Mouse (Mus musculus) adrenal gland, postnatal 10 days (tissue): Measurements from ENCODE around the gene Lrrc73. TPM values are rescaled to one million over a fixed set of nuclear protein-coding genes. Genes with fewer than 3 reads are reported as not detected.

Experiments used
- DNase-seq: peaks from one replicate; pipeline ENCODE4 v3.0.0; 2021; ENCODE audit warnings: mixed read lengths
- microRNA-seq: library from miRNA; unstranded; fragments of <30 nt; microRNA quantifications from one replicate; pipeline ENCODE4 v1.2.0, GENCODE M21; 2021
- total RNA-seq, 2 experiments: library from RNA; stranded (reverse); gene quantifications; 2 replicates each; pipeline ENCODE4 v1.2.3; 2021

Lrrc73 gene
- total RNA-seq, 2 experiments from 2014 or later = 3.4 to 3.8 TPM

DNA sequence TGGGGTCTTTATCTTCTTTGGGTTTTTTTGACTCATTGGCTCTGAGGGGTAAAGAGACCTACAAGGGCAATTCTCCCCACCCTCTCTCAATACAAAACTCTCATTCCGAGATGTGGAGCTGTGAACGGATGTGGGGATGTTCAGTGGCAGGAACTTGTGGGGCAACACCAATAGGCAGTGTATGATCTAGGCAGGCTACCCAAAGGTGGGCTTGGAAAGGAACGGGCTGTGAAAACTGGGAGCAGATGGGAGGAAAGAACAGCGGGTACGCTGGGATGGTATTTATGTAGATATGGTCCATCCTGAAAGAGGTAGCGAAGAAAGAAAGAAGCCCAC lies 43.7 kb downstream of the Lrrc73 start:
- no peak for DNase-seq

DNA sequence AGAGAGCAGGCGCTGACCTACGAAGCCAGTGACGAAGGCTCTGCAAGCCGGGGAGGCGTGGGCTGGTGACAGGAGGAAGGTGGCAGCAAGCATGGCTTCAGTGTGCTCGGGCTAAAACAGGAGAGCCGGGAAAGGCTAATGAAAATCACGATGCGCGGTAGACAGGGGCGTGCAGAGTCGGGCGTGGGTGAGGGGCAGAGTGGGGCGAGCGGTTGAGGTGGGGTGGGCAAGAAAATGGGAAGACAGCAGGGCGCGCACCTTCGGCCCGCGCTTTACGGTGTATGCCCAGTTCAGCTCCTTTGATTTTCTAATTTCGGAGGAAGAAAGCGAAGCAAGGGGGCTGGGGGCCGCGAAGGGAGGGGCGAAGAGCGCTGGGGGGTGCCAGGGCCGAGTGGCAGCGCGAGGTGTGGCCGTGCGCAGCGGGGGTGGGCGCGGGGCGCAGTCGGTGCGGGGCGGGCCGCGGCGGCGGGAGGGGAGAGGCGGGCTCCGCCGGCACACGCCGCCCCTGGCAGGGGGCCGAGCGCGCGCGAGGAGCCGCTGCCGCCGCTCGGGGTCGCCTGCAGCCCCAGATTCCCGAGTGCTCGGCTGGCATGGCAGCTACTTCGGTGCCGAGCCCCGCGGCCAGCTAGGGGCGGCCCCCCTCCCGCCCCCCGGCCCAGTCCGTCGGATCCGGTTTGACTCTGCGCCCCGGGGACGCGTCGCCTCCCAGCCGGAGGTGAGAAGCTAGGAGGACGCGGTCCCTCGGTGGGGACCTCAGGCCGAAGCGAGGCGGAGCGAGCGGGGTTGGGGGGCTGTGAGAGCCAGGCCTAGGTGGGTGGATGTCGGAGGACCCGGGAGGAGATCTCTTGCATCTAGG lies 44.3 kb downstream of the Lrrc73 start, which contains the start of gene Dlk2:
Gene Dlk2, plus strand, starts transcription at position 58 of the 856 bp plus-strand sequence.
- peak; percentile 31 for DNase-seq

DNA sequence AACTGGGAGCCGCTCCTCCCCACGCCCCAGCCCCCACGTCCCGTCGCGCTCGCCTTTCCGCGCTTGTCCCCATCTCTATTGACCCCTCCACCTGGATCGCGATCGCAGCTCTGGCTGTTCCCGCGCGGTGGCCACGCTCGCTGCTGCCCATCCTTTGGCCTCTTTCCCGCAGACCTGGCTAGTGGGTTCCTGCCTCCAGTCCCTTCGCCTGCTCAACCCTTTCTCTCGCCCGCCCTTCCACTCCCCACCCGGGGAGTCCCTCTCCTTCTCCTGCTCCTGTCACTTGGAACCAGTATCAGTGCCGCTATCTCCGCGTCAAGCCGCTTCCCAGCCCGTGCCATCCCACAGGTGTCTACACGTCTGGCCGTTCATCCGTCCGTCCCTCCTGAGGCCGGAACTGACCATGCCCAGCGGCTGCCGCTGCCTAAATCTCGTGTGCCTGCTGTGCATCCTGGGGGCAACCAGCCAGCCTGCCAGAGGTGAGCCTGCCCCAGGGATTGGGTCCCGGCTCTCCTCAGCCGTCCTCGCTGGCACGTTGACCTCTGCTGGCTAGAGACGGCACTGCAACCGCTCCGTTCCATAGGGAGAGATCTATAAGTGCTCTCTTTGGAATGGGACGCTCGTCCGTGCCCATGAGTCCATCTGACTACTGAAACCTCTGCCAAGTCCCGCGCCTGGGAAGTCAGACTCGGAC lies 45.0 kb downstream of the Lrrc73 start:
- DNase-seq = peak; percentile 92

DNA sequence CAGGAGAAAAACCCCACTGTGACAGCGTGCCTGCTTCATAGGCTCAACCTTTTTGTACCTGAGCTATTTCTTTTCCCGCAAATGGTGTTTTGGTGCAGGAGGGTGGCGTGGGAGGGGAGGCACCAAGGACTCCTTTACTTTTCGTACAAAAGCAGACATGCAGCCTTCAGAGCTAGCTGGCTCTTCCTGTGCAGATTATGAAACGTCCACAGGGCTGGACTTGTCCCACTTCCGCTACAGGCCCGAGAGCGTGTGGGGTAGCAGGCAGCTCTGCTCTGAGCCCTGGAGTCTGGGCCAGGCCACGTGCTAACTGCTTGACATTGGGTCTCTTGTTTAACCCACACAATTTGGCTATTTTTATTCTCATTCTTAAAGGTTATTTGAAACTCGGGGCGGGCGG lies 48.6 kb downstream of the Lrrc73 start:
- no peak for DNase-seq

DNA sequence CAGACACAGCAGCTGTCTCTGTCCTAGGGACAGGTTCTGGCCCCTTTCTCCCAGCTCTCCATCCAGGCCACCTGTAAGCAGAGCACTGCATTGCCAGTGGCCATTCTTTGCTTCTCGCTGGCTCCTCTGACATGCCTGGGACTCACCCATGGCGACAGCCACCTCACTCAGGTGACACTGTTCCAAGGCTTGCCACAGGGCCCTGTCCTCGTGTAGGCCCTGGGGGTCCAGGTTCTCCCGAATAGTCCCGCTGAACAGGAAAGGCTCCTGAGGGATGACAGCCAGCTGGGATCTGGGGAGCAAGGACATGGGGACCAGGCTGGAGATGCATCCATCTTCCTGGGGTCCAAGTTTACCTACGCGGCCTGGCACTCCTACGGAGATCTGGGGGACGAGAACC lies 50.9 kb downstream of the Lrrc73 start:
- DNase-seq = no peak

Small RNA genes lying within 50 kb of the gene (microRNA-seq; reads per million reads assigned to microRNA genes)
- gene Mir693 = not detected

Other genes starting within 250 kb of the Lrrc73 start
- gene Vegfa, start 221.2 kb upstream of the Lrrc73 start, total RNA-seq = 100 to 1,000 TPM; 305 to 366 TPM
- 100 to 1,000 TPM in 1 of 2 experiments, 10 to 100 TPM in 1; 100.0 to 108 TPM for gene Mrps18a, start 142.5 kb upstream of the Lrrc73 start, total RNA-seq
- gene Rsph9, start 109.3 kb upstream of the Lrrc73 start, total RNA-seq = 1 to 10 TPM; 5.0 to 6.3 TPM
- 10 to 100 TPM; 14.1 to 15.0 TPM for gene Mad2l1bp, start 100.0 kb upstream of the Lrrc73 start, total RNA-seq
- gene Gtpbp2, start 92.5 kb upstream of the Lrrc73 start, total RNA-seq = 10 to 100 TPM; 66.5 to 94.0 TPM
- 10 to 100 TPM; 25.5 to 31.4 TPM for gene Polh, start 50.9 kb upstream of the Lrrc73 start, total RNA-seq
- 10 to 100 TPM; 43.6 to 48.5 TPM for gene Xpo5, start 50.7 kb upstream of the Lrrc73 start, total RNA-seq
- 10 to 100 TPM; 68.3 to 72.3 TPM for gene Polr1c, start 5.5 kb upstream of the Lrrc73 start, total RNA-seq
- gene Yipf3, start 5.5 kb upstream of the Lrrc73 start, total RNA-seq = 100 to 1,000 TPM; 105 to 121 TPM
- 10 to 100 TPM; 42.0 to 52.6 TPM for gene Tjap1, start 29.5 kb downstream of the Lrrc73 start, total RNA-seq
- 1 to 10 TPM in 1 of 2 experiments, under 1 TPM in 1; 0.78 to 1.3 TPM for gene Dlk2, start 43.9 kb downstream of the Lrrc73 start, total RNA-seq
- 10 to 100 TPM in 1 of 2 experiments, 1 to 10 TPM in 1; 8.2 to 14.2 TPM for gene Abcc10, start 74.8 kb downstream of the Lrrc73 start, total RNA-seq
- 10 to 100 TPM; 24.6 to 30.7 TPM for gene Zfp318, start 130.2 kb downstream of the Lrrc73 start, total RNA-seq
- under 1 TPM; 0.39 to 1.00 TPM for gene Crip3, start 175.4 kb downstream of the Lrrc73 start, total RNA-seq
- gene Slc22a7, start 184.9 kb downstream of the Lrrc73 start, total RNA-seq = 10 to 100 TPM in 1 of 2 experiments, 1 to 10 TPM in 1; 5.4 to 14.6 TPM
- gene Ttbk1, start 234.1 kb downstream of the Lrrc73 start, total RNA-seq = 1 to 10 TPM; 1.2 to 2.2 TPM
- gene Dnph1, start 243.2 kb downstream of the Lrrc73 start, total RNA-seq = 1 to 10 TPM; 5.7 to 6.1 TPM